Mouse (Mus musculus): ENCODE measurements at regions not wholly inside any gene's neighbourhood (a gene's known extent, or its start where the extent isn't known, plus 50 kb on each side); places are given as distances from the start of the nearest gene placed in this dataset.

- TF ChIP-seq CTCF (IDR thresholded peaks at IDR 0.05; ENCODE audit: low read depth) (no peak), EP300 (IDR thresholded peaks at IDR 0.05; ENCODE audit: low read depth) (no peak)
Observed at GRCm38 (mm10) chr5:47318147-47318546, 664.8 kb upstream of the Slit2 start.
